ENCODE assay signal across 14 mouse cellular contexts in genomic region chr12:83791737-83792136, GRCm38 (mm10). TPM values are rescaled to one million over a fixed set of nuclear protein-coding genes. Genes with fewer than 3 reads are reported as not detected.
A peak's percentile ranks its signal among the peaks of the same experiment; 100 is the strongest.
DNase-seq lines count a peak whose midpoint lies in the region; ATAC-seq and TF ChIP-seq lines count a peak whose summit lies in the region.
"Had no signal": no experiment of that assay in that cellular context is flagged by ENCODE, and none has a peak within 500 bp of the region (broad histone marks: within the 10 kb centered on the region; RNA-seq: fewer than 3 reads in every experiment).

No protein-coding gene starts in this region.

- no peaks in the 10 kb centered on the region for H3K9me3 ChIP-seq in forebrain, embryonic 14.5 days (replicated peaks; ENCODE audit: control insufficient read depth, low read length)
- no peaks in the 10 kb centered on the region for H3K9me3 ChIP-seq in forebrain, embryonic 11.5 days (ENCODE audit: control insufficient read depth, low read length)
- H3K9me3 ChIP-seq in kidney, postnatal 0 days (replicated peaks; ENCODE audit: low read length) = no peaks in the 10 kb centered on the region
- no peaks in the 10 kb centered on the region for H3K9me3 ChIP-seq in hindbrain, postnatal 0 days (ENCODE audit: low read length)
- H3K9me3 ChIP-seq: embryonic facial prominence, embryonic 12.5 days had no signal

- DNase-seq in forebrain, embryonic 14.5 days (ENCODE audit: low spot score) = peak; percentile 16
- no peak for DNase-seq in forebrain, embryonic 11.5 days (ENCODE audit: low spot score)
- DNase-seq in kidney, postnatal 0 days (ENCODE audit: low spot score) = no peak
- DNase-seq in kidney, adult 2 months = no peak
- peak; percentile 36 for DNase-seq in cerebellum, adult 11 months
- peak; percentile 74 for DNase-seq in hindbrain, postnatal 0 days (ENCODE audit: low spot score)
- no peak for DNase-seq in adipocyte (ENCODE audit: low spot score)
- DNase-seq: heart, postnatal 36 days; kidney, postnatal 25 days; lung, postnatal 10 days; retina, postnatal 1 day had no signal

- TF ChIP-seq CTCF in kidney, postnatal 0 days (IDR thresholded peaks at IDR 0.05; ENCODE audit: low read depth) = no peak
- TF ChIP-seq CTCF in kidney, adult 2 months (conservative IDR thresholded peaks at IDR 0.05; ENCODE audit: insufficient read depth, insufficient read length, low read depth, low read length) = no peak
- peak; percentile 19; the same call in 1 of the 2 replicates for TF ChIP-seq CTCF in hindbrain, postnatal 0 days (IDR thresholded peaks at IDR 0.05; ENCODE audit: low read depth)

- H3K36me3 ChIP-seq in forebrain, embryonic 14.5 days (ENCODE audit: control insufficient read depth, insufficient read depth, low read length) = peaks cover 29% of the 10 kb centered on the region
- H3K36me3 ChIP-seq in forebrain, embryonic 11.5 days (ENCODE audit: control insufficient read depth, insufficient read depth, low read length) = peaks cover 7% of the 10 kb centered on the region; the same call in 1 of the 2 replicates
- peaks cover 7% of the 10 kb centered on the region; the same call in 1 of the 2 replicates for H3K36me3 ChIP-seq in kidney, postnatal 0 days (ENCODE audit: insufficient read depth, low read length)
- H3K36me3 ChIP-seq in kidney, adult 2 months (ENCODE audit: control insufficient read depth, insufficient read depth, low read length) = no peaks in the 10 kb centered on the region
- peaks cover 15% of the 10 kb centered on the region; the same call in 1 of the 2 replicates for H3K36me3 ChIP-seq in hindbrain, postnatal 0 days (ENCODE audit: insufficient read depth, low read length)

- ATAC-seq in forebrain, embryonic 14.5 days = peak; percentile 54; the same call in 1 of the 2 replicates
- ATAC-seq in forebrain, embryonic 11.5 days (replicated peaks; ENCODE audit: low FRiP score) = no peak
- no peak for ATAC-seq in kidney, postnatal 0 days (replicated peaks; ENCODE audit: low FRiP score, low read depth)
- peak; percentile 85 for ATAC-seq in hindbrain, postnatal 0 days
- ATAC-seq in megakaryocyte, adult 5-6 weeks (ENCODE audit: poor library complexity, severe bottlenecking) = no peak

- H3K4me3 ChIP-seq in forebrain, embryonic 14.5 days (ENCODE audit: low read depth, low read length) = no peak overlapping the region
- H3K4me3 ChIP-seq in forebrain, embryonic 11.5 days (ENCODE audit: low read depth, low read length) = no peak overlapping the region
- H3K4me3 ChIP-seq in kidney, postnatal 0 days (replicated peaks; ENCODE audit: low read depth, low read length) = no peak overlapping the region
- H3K4me3 ChIP-seq in kidney, adult 2 months (ENCODE audit: insufficient read depth, low read depth, low read length) = no peak overlapping the region
- H3K4me3 ChIP-seq in hindbrain, postnatal 0 days (ENCODE audit: low read length) = no peak overlapping the region
- H3K4me3 ChIP-seq: embryonic facial prominence, embryonic 12.5 days had no signal

- no peaks in the 10 kb centered on the region for H3K27me3 ChIP-seq in forebrain, embryonic 14.5 days (replicated peaks; ENCODE audit: control insufficient read depth, insufficient read depth, low read length)
- no peaks in the 10 kb centered on the region for H3K27me3 ChIP-seq in forebrain, embryonic 11.5 days (ENCODE audit: control insufficient read depth, insufficient read depth, low read length)
- H3K27me3 ChIP-seq in kidney, postnatal 0 days (ENCODE audit: insufficient read depth, low read length) = no peaks in the 10 kb centered on the region
- no peaks in the 10 kb centered on the region for H3K27me3 ChIP-seq in kidney, adult 2 months (replicated peaks; ENCODE audit: control insufficient read depth, insufficient read depth, low read length)
- H3K27me3 ChIP-seq in hindbrain, postnatal 0 days (ENCODE audit: insufficient read depth, low read length) = no peaks in the 10 kb centered on the region
- H3K27me3 ChIP-seq: embryonic facial prominence, embryonic 12.5 days had no signal

- 89% methylated on average over 10 of the region's 10 CpGs for WGBS in forebrain, embryonic 14.5 days
- whole genome bisulfite sequencing in forebrain, embryonic 11.5 days = 95% methylated on average over 10 of the region's 10 CpGs
- 78% methylated on average over 10 of the region's 10 CpGs for WGBS in kidney, postnatal 0 days
- WGBS in kidney, adult 2 months = 76% methylated on average over 10 of the region's 10 CpGs
- WGBS in hindbrain, postnatal 0 days = 58% methylated on average over 10 of the region's 10 CpGs

- no peak overlapping the region for H3K27ac ChIP-seq in forebrain, embryonic 14.5 days (ENCODE audit: low read depth, low read length)
- H3K27ac ChIP-seq in forebrain, embryonic 11.5 days (ENCODE audit: low read depth, low read length) = no peak overlapping the region
- H3K27ac ChIP-seq in kidney, postnatal 0 days = 0 out of 2 replicates have a peak overlapping the region, but pooled peaks have one; percentile 19
- H3K27ac ChIP-seq in kidney, adult 2 months (ENCODE audit: insufficient read depth, low read depth, low read length) = no peak overlapping the region
- peak overlapping the region; percentile 67; the same call in 1 of the 2 replicates for H3K27ac ChIP-seq in hindbrain, postnatal 0 days
- H3K27ac ChIP-seq: embryonic facial prominence, embryonic 12.5 days had no signal

- no peaks in the 10 kb centered on the region for H3K4me1 ChIP-seq in forebrain, embryonic 14.5 days (ENCODE audit: control insufficient read depth, insufficient read depth, low read length)
- no peaks in the 10 kb centered on the region for H3K4me1 ChIP-seq in forebrain, embryonic 11.5 days (replicated peaks; ENCODE audit: control insufficient read depth, insufficient read depth, low read length)
- H3K4me1 ChIP-seq in kidney, postnatal 0 days (replicated peaks; ENCODE audit: insufficient read depth, low read length) = peaks cover 3% of the 10 kb centered on the region; the same call in 1 of the 2 replicates
- no peaks in the 10 kb centered on the region for H3K4me1 ChIP-seq in kidney, adult 2 months (ENCODE audit: control insufficient read depth, insufficient read depth, low read length)
- H3K4me1 ChIP-seq in hindbrain, postnatal 0 days (ENCODE audit: insufficient read depth, low read length) = peaks cover 11% of the 10 kb centered on the region; the same call in 1 of the 2 replicates

- H3K9ac ChIP-seq in forebrain, embryonic 14.5 days (ENCODE audit: low read length) = no peak overlapping the region
- no peak overlapping the region for H3K9ac ChIP-seq in forebrain, embryonic 11.5 days (ENCODE audit: low read length)
- H3K9ac ChIP-seq in kidney, postnatal 0 days (ENCODE audit: low read depth, low read length) = no peak overlapping the region
- no peak overlapping the region for H3K9ac ChIP-seq in hindbrain, postnatal 0 days (replicated peaks; ENCODE audit: low read length)
- H3K9ac ChIP-seq: embryonic facial prominence, embryonic 12.5 days had no signal

- no peak overlapping the region for H3K4me2 ChIP-seq in forebrain, embryonic 14.5 days (ENCODE audit: low read length)
- no peak overlapping the region for H3K4me2 ChIP-seq in forebrain, embryonic 11.5 days (ENCODE audit: low read depth, low read length, severe bottlenecking)
- H3K4me2 ChIP-seq in kidney, postnatal 0 days (ENCODE audit: low read length) = no peak overlapping the region
- no peak overlapping the region for H3K4me2 ChIP-seq in hindbrain, postnatal 0 days (ENCODE audit: low read depth, low read length)
- H3K4me2 ChIP-seq: embryonic facial prominence, embryonic 12.5 days had no signal

- no peak for TF ChIP-seq POLR2A in kidney, adult 2 months (IDR thresholded peaks at IDR 0.05; ENCODE audit: low read depth, low read length)

RNA-seq across cellular contexts. Expression of gene Papln, which starts 28.3 kb away (rescaled TPM):
- 0.09 and 0.11 TPM in 2 replicates for polyA plus RNA-seq in forebrain, embryonic 14.5 days (2014; fragmentation: Nextera tagmentation; extraction: Ambion mirVana)
- polyA plus RNA-seq in forebrain, embryonic 11.5 days (2014; fragmentation: Nextera tagmentation; extraction: Ambion mirVana) = 0.04 and 0.05 TPM in 2 replicates
- polyA plus RNA-seq in kidney, postnatal 0 days (2015; fragmentation: Nextera tagmentation; extraction: Ambion mirVana) = 3.6 and 3.7 TPM in 2 replicates
- 2.4 and 3.0 TPM in 2 replicates for polyA plus RNA-seq in kidney, adult 2 months (2012; rRNA removed)
- total RNA-seq in hindbrain, postnatal 0 days (2014; rRNA removed) = 3.0 and 4.9 TPM in 2 replicates
- 0.39 and 0.44 TPM in 2 replicates for polyA plus RNA-seq in hindbrain, postnatal 0 days (2015; fragmentation: Nextera tagmentation; extraction: Ambion mirVana)
- not detected in 2 replicates for total RNA-seq in megakaryocyte, adult 5-6 weeks (2015)
- total RNA-seq in megakaryocyte, adult 5-6 weeks (2017) = not detected in 2 replicates
- polyA plus RNA-seq: C2C12 had no signal

Comparison
In these comparisons a context has a peak if more than half of its experiments do, and no peak if none do; other contexts are left out.
1. ATAC-seq: peak in forebrain, embryonic 14.5 days (single experiment) and hindbrain, postnatal 0 days (single experiment); none in forebrain, embryonic 11.5 days (single experiment), kidney, postnatal 0 days (single experiment) and megakaryocyte, adult 5-6 weeks (single experiment).
2. DNase-seq: peak in forebrain, embryonic 14.5 days (single experiment), cerebellum, adult 11 months (single experiment) and hindbrain, postnatal 0 days (single experiment); none in forebrain, embryonic 11.5 days (single experiment), kidney, postnatal 0 days (single experiment), kidney, adult 2 months (single experiment) and adipocyte (single experiment).
3. H3K27ac ChIP-seq: peak in kidney, postnatal 0 days (single experiment) and hindbrain, postnatal 0 days (single experiment); none in forebrain, embryonic 14.5 days (single experiment), forebrain, embryonic 11.5 days (single experiment) and kidney, adult 2 months (single experiment).